Mouse (Mus musculus) hindbrain, embryonic 15.5 days (tissue): ENCODE measurements around the gene Rps3. TPM values are rescaled to one million over a fixed set of nuclear protein-coding genes. Genes with fewer than 3 reads are reported as not detected.

ENCODE experiments used
- ATAC-seq: fragments of 200-750 bp; cut with Nextera tagmentation; 2 replicates; pipeline ENCODE4 v1.8.0; 2017; ENCODE audit warnings: low read depth, moderate number of reproducible peaks, moderate TSS enrichment; ENCODE audit not compliant: low FRiP score
- H3K27ac ChIP-seq: fragments of 300-500 bp; sonication (generic); replicated peaks from 2 replicates; pipeline ENCODE4 v1.5.1; 2015; ENCODE audit warnings: mild to moderate bottlenecking, inconsistent platforms
- H3K27me3 ChIP-seq: fragments of 300-500 bp; sonication (generic); 2 replicates; pipeline ENCODE4 v1.6.1; 2015; ENCODE audit warnings: control low read depth, inconsistent platforms
- H3K36me3 ChIP-seq: fragments of 300-500 bp; sonication (generic); 2 replicates; pipeline ENCODE4 v1.6.1; 2015; ENCODE audit warnings: control low read depth, inconsistent platforms
- H3K4me1 ChIP-seq: fragments of 300-500 bp; sonication (generic); replicated peaks from 2 replicates; pipeline ENCODE4 v1.6.1; 2015; ENCODE audit warnings: control low read depth, inconsistent platforms
- H3K4me2 ChIP-seq: fragments of 300-500 bp; sonication (generic); 2 replicates; pipeline ENCODE4 v1.6.1; 2015; ENCODE audit warnings: moderate library complexity, mild to moderate bottlenecking, inconsistent platforms
- H3K4me3 ChIP-seq: fragments of 300-500 bp; sonication (generic); 2 replicates; pipeline ENCODE4 v1.5.1; 2015; ENCODE audit warnings: mild to moderate bottlenecking, inconsistent platforms
- H3K9ac ChIP-seq: fragments of 300-500 bp; sonication (generic); 2 replicates; pipeline ENCODE4 v1.6.1; 2015; ENCODE audit warnings: inconsistent platforms
- H3K9me3 ChIP-seq: fragments of 300-500 bp; sonication (generic); 2 replicates; pipeline ENCODE4 v1.6.1; 2016; ENCODE audit warnings: control low read depth, inconsistent platforms
- WGBS: fragments of 180-500 bp; shearing (Covaris S2); methylation state at CpG from one replicate; pipeline ENCODE4 v1.1.7; 2015; 5-methylcytosine and 5-hydroxymethylcytosine counted together
- polyA plus RNA-seq: library from polyadenylated mRNA; unstranded; fragments of >200 nt; fragmentation: Nextera tagmentation; extraction: Ambion mirVana; gene quantifications from 2 replicates; pipeline ENCODE4 v1.2.1, GENCODE M21; 2015

Rps3 gene
- polyA plus RNA-seq, 1 experiment from 2014 or later: 401 TPM

GRCm38 (mm10) chr7:99436530-99436929 lies 47.0 kb downstream of the Rps3 start:
- Histone ChIP-seq H3K9ac (no peak overlapping the region), H3K9me3 (no peaks in the 10 kb centered on the region), H3K4me1 (peaks cover 36% of the 10 kb centered on the region), H3K27ac (no peak overlapping the region), H3K36me3 (no peaks in the 10 kb centered on the region), H3K4me2 (no peak overlapping the region), H3K27me3 (no peaks in the 10 kb centered on the region), H3K4me3 (no peak overlapping the region)
- no peak for ATAC-seq
- WGBS: 11% methylated on average over 4 of the region's 4 CpGs

GRCm38 (mm10) chr7:99434672-99435250 lies 48.8 kb downstream of the Rps3 start:
- Histone ChIP-seq H3K4me2 (no peak overlapping the region), H3K27ac (no peak overlapping the region; the same call in 1 of the 2 replicates), H3K4me1 (peaks cover 29% of the 10 kb centered on the region), H3K9me3 (no peaks in the 10 kb centered on the region), H3K27me3 (no peaks in the 10 kb centered on the region), H3K9ac (no peak overlapping the region), H3K36me3 (no peaks in the 10 kb centered on the region), H3K4me3 (no peak overlapping the region)
- ATAC-seq: no peak
- WGBS: 41% methylated on average over 12 of the region's 12 CpGs

- H3K27ac ChIP-seq: no peak overlapping the region
- no peak overlapping the region for H3K9ac ChIP-seq
- H3K4me2 ChIP-seq: no peak overlapping the region
- no peaks in the 10 kb centered on the region for H3K36me3 ChIP-seq
- H3K4me3 ChIP-seq: no peak overlapping the region
- 93% methylated on average over 6 of the region's 6 CpGs for WGBS
- H3K9me3 ChIP-seq: no peaks in the 10 kb centered on the region
- H3K4me1 ChIP-seq: peaks cover 34% of the 10 kb centered on the region
- no peaks in the 10 kb centered on the region for H3K27me3 ChIP-seq
- ATAC-seq: no peak
These were observed 50.7 kb downstream of the Rps3 start for GRCm38 (mm10) chr7:99432863-99433262.

- Histone ChIP-seq H3K4me1 (peaks cover 34% of the 10 kb centered on the region), H3K27ac (peak overlapping the region; percentile 61), H3K9me3 (no peaks in the 10 kb centered on the region), H3K36me3 (no peaks in the 10 kb centered on the region), H3K4me2 (no peak overlapping the region), H3K4me3 (no peak overlapping the region), H3K9ac (0 out of 2 replicates have a peak overlapping the region, but pooled peaks have one; percentile 4), H3K27me3 (no peaks in the 10 kb centered on the region)
- 49% methylated on average over 14 of the region's 14 CpGs for WGBS
- no peak; the same call in 1 of the 2 replicates for ATAC-seq
These were observed 51.3 kb downstream of the Rps3 start for GRCm38 (mm10) chr7:99432248-99432647.

GRCm38 (mm10) chr7:99430246-99430645 lies 53.3 kb downstream of the Rps3 start:
- Histone ChIP-seq H3K4me1 (peaks cover 29% of the 10 kb centered on the region), H3K9me3 (no peaks in the 10 kb centered on the region), H3K27ac (0 out of 2 replicates have a peak overlapping the region, but pooled peaks have one; percentile 12), H3K4me3 (no peak overlapping the region), H3K9ac (no peak overlapping the region), H3K4me2 (no peak overlapping the region), H3K36me3 (no peaks in the 10 kb centered on the region), H3K27me3 (no peaks in the 10 kb centered on the region)
- no peak for ATAC-seq
- WGBS: 77% methylated on average over 11 of the region's 11 CpGs

GRCm38 (mm10) chr7:99429786-99430185 lies 53.8 kb downstream of the Rps3 start:
- Histone ChIP-seq H3K27me3 (no peaks in the 10 kb centered on the region), H3K9ac (no peak overlapping the region), H3K4me2 (no peak overlapping the region), H3K4me3 (no peak overlapping the region), H3K27ac (0 out of 2 replicates have a peak overlapping the region, but pooled peaks have one; percentile 12), H3K9me3 (no peaks in the 10 kb centered on the region), H3K4me1 (peaks cover 31% of the 10 kb centered on the region), H3K36me3 (no peaks in the 10 kb centered on the region)
- WGBS: 40% methylated on average over 6 of the region's 6 CpGs
- no peak; the same call in 1 of the 2 replicates for ATAC-seq

- 88% methylated on average over 5 of the region's 5 CpGs for WGBS
- Histone ChIP-seq H3K4me2 (no peak overlapping the region), H3K27ac (no peak overlapping the region), H3K9ac (no peak overlapping the region), H3K27me3 (no peaks in the 10 kb centered on the region), H3K4me1 (peaks cover 33% of the 10 kb centered on the region), H3K36me3 (no peaks in the 10 kb centered on the region), H3K9me3 (no peaks in the 10 kb centered on the region), H3K4me3 (no peak overlapping the region)
- ATAC-seq: no peak
These were observed 54.7 kb downstream of the Rps3 start for GRCm38 (mm10) chr7:99428836-99429235.

GRCm38 (mm10) chr7:99427987-99428386 lies 55.6 kb downstream of the Rps3 start:
- Histone ChIP-seq H3K27ac (no peak overlapping the region), H3K27me3 (no peaks in the 10 kb centered on the region), H3K4me3 (no peak overlapping the region), H3K9ac (no peak overlapping the region), H3K9me3 (no peaks in the 10 kb centered on the region), H3K4me1 (peaks cover 34% of the 10 kb centered on the region), H3K4me2 (no peak overlapping the region), H3K36me3 (no peaks in the 10 kb centered on the region)
- WGBS: 87% methylated on average over 3 of the region's 3 CpGs
- no peak for ATAC-seq

Other genes with a start within 250 kb of the Rps3 start
- 1.3 TPM in 2 replicates for gene Mogat2, start 245.1 kb downstream of the Rps3 start, polyA plus RNA-seq
- 139 and 155 TPM in 2 replicates for gene Map6, start 216.3 kb downstream of the Rps3 start, polyA plus RNA-seq
- gene Serpinh1, start 130.5 kb downstream of the Rps3 start, polyA plus RNA-seq: 286 and 303 TPM in 2 replicates
- 43.8 and 49.3 TPM in 2 replicates for gene Gdpd5, start 102.3 kb downstream of the Rps3 start, polyA plus RNA-seq
- 5.0 and 7.3 TPM in 2 replicates for gene Klhl35, start 17.7 kb downstream of the Rps3 start, polyA plus RNA-seq
- 17.5 and 19.1 TPM in 2 replicates for gene Arrb1, start 51.7 kb upstream of the Rps3 start, polyA plus RNA-seq
- 2.0 and 2.4 TPM in 2 replicates for gene Tpbgl, start 143.4 kb upstream of the Rps3 start, polyA plus RNA-seq
- 6.7 and 7.1 TPM in 2 replicates for gene Slco2b1, start 227.6 kb upstream of the Rps3 start, polyA plus RNA-seq
- gene Olfr520, start 246.5 kb upstream of the Rps3 start, polyA plus RNA-seq: not detected in 2 replicates